Mouse (Mus musculus) stomach, postnatal 0 days (tissue): ENCODE measurements around the gene Pik3c2b.

Experiments
- CTCF ChIP-seq: IDR thresholded peaks from 2 replicates; pipeline ENCODE4 v1.5.1; 2016; ENCODE audit warnings: antibody characterized with exemption, low read depth, mild to moderate bottlenecking, moderate library complexity
- EP300 ChIP-seq: optimal IDR thresholded peaks from 2 replicates; pipeline ENCODE3; 2016; ENCODE audit warnings: antibody characterized with exemption

- TF ChIP-seq CTCF (no peak), EP300 (no peak)
Measured at GRCm38 (mm10) chr1:133071666-133072381, 26.4 kb downstream of the Pik3c2b start.
